Mouse (Mus musculus) myocyte (in vitro differentiated cells): ENCODE data around the gene Thap4.

Experiments
- MYOG ChIP-seq, 3 experiments: IDR thresholded peaks; one replicate each; pipeline ENCODE4 v1.6.1; 2011; ENCODE audit warnings: control low read depth in 2 of 3, low read depth in 2 of 3, mild to moderate bottlenecking in 2 of 3; ENCODE audit not compliant: insufficient read length in 2 of 3, control insufficient read depth in 1 of 3, insufficient read depth in 1 of 3
- POLR2A ChIP-seq: IDR thresholded peaks from one replicate; pipeline ENCODE4 v1.6.1; 2011; ENCODE audit warnings: low read depth, mild to moderate bottlenecking, control low read depth, moderate library complexity; ENCODE audit not compliant: insufficient read length
- SRF ChIP-seq: IDR thresholded peaks from one replicate; pipeline ENCODE4 v1.6.1; 2011; ENCODE audit warnings: low read depth; ENCODE audit not compliant: control insufficient read depth, insufficient read length

- TF ChIP-seq MYOG (IDR thresholded peaks at IDR 0.05; ENCODE audit: control insufficient read depth in 1 of 3, insufficient read depth in 1 of 3, insufficient read length in 2 of 3, low read depth in 2 of 3): no peak
- no peak for TF ChIP-seq POLR2A
- TF ChIP-seq SRF: no peak
These were observed 61.2 kb downstream of the Thap4 start for GRCm38 (mm10) chr1:93693502-93693901.
